Mouse (Mus musculus): Measurements from ENCODE around the gene Hes7.
A peak's percentile ranks its signal among the peaks of the same experiment; 100 is the strongest.

Hes7 gene

DNA sequence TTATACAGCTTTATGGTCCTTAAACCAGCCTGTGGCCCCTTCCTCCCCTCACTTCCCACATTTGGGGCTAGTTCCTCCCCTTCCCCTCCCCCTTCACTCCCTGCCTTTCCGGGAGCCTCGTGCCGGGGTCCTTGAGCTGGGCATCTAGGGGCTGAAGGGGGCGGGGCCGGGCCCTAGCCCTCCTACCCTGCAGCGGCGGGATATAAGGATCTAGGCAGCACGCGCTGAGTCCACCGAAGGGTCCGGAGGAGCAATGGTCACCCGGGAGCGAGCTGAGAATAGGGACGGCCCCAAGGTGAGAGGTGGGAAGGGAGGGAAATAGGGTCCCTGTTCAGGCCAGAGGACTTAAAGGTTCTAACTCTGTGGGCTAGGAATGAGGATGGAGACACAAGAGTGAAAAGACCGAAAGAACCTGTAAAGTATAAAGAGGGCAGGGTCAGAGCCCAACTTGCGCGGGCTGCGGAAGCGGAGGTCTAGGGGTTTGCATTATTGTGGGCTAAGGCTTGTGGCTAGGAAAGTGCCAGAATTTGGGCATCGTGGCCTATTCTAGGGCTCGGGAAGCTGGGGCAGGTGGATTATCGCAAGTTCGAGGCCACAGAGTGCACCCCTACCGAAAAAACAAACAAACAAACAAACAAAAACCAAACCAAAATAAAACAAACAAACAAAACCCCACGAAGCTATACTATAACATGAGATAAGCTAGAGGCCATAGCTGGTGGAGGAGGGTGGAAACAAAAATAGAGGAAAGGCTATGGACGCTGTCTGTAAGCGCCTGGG, at the start of gene Hes7:
Hes7 (plus strand) TSS at position 184 of the 780 bp plus-strand sequence.
- DNase-seq: peak in 1 of 2 experiments; percentile 22

DNA sequence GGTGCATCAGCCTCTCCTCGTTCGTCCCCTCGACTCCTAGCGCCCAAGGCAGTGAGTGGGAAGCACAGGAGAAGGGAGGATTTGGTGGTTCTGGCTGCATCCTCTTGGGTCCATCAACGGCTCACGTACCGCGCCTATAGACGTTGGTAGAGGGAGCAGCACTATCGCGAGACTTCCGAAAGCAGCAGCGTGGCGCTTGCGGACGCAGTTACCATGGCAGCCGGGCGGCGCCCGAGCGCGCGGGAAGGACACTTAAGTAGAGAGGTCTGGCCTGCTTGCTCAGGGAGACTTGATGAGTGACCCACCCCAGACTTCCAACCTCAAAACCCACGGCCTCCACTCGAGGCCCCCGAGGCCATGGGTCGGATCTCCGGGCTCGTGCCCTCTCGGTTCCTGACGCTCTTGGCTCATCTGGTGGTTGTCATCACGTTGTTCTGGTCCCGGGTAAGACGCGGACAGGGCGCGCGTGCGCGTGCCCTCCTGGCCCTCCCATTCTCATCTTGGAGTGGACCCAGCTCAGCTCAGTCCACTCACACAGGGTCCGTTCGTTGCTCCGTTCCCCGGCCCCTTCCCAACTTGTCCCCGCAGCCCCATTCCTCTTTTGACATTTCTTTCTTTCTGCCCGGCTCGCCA, 49.5 kb upstream of the Hes7 start, which contains the start of gene Tmem107:
Tmem107 (plus strand) TSS at position 217 of the 633 bp plus-strand sequence.
- peak; percentile 94 to 95 for DNase-seq

GRCm38 (mm10) chr11:69071262-69071661, 48.9 kb upstream of the Hes7 start:
- no peak for DNase-seq

DNA sequence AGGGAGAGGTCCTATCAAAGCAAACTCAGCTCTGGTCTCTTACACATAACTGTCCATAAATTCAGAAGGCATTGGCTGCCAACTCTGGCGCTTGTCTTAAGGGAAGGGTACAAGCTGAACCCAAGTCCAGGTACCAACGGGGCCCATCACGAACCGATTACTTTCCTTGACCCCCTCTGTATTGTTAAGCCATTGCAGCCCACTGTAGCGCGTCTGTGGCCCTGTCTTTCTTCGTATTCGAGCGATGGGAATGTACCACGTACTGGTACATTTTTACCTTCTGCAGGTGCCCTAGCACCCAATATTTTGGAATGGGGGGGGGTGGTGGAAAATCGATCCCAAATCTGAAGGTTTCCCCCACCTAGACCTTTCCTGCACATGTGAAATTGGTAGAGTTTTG, 48.0 kb upstream of the Hes7 start:
- DNase-seq: peak in 1 of 2 experiments; percentile 24

GRCm38 (mm10) chr11:69072666-69073064, 47.5 kb upstream of the Hes7 start:
- peak; percentile 32 to 37 for DNase-seq

- DNase-seq: peak; percentile 85 to 87
Observed at GRCm38 (mm10) chr11:69073065-69073888, 46.9 kb upstream of the Hes7 start.

DNA sequence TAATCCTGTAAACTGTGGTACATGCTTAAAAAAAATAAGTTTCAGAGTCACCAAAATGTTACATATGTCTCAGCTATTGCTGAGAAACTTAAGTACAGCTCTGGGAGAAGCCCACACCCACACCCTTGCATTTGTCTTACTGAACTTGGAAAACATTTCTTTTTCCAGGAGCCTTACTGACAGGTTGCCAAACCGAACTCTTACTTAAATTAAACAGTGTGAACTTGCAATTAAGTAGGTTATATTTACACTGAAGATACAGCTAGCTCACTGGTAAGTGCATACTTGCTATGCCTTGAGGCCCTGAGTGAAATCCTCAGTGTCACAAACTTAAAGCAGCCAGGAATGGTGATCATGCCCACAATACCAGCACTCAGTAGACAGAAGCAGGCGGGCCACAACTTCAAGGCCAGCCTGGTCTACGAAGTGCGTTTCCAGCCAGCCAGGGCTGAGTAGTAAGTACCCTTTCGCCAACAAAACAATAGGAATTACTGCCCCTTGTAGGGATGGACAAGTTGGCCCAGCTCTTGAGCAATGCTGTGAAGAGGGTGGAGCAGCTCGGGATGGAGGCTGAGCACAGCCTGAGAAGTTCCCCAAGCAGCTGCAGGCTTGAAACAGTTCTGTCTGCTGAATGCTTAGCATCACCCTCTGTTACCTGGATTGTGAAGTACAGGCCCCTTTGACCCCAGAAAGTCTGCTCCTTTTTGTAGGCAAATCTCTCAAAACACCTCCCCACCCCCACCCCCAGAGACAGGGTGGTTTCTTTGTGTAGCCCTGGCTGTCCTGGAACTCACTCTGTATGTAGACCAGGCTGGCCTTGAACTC, 46.0 kb upstream of the Hes7 start:
- no peak for DNase-seq

GRCm38 (mm10) chr11:69074776-69075069, 45.5 kb upstream of the Hes7 start:
- DNase-seq: no peak

GRCm38 (mm10) chr11:69075764-69076479, 44.3 kb upstream of the Hes7 start:
- DNase-seq: no peak

GRCm38 (mm10) chr11:69076572-69076971, 43.6 kb upstream of the Hes7 start:
- DNase-seq: no peak

DNA sequence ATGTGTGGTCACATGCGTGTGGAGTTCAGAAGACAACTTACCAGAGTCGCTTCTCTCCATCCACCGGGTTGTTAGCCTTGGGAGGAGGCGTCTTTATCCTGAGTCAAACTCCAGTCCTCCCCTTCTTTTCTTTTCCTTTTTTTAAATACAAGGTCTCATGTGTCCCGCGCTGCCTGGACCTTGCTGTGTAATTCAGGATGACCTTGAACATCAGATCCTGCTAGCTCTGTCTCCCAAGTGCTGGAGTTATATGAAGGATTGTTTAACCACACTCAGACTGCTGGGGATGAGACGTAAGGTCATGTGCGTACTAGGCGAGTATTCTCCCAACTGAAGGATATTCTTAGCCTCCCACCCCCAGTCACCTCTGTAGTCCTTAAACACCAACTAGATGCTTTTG, 42.9 kb upstream of the Hes7 start:
- DNase-seq: no peak

DNA sequence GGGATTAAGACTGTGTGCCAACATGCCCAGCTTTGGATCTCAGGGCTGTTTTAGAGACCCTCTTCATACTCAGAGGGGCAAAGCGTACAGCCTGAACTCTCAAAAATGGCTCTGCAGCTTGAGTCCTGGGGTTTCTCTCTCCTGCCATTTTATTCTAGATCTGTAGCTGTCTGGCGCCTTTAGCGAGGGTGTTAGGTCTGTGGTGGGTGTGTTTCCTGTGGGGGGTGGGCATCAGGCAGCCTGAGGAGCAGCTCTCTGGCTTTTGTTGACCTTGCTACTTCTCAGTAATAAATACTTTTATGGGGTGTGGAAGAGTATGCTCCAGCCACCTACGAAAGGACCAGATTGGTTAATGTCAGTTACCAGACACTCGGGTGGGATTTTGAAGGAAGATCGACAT, 42.2 kb upstream of the Hes7 start:
- no peak for DNase-seq

DNA sequence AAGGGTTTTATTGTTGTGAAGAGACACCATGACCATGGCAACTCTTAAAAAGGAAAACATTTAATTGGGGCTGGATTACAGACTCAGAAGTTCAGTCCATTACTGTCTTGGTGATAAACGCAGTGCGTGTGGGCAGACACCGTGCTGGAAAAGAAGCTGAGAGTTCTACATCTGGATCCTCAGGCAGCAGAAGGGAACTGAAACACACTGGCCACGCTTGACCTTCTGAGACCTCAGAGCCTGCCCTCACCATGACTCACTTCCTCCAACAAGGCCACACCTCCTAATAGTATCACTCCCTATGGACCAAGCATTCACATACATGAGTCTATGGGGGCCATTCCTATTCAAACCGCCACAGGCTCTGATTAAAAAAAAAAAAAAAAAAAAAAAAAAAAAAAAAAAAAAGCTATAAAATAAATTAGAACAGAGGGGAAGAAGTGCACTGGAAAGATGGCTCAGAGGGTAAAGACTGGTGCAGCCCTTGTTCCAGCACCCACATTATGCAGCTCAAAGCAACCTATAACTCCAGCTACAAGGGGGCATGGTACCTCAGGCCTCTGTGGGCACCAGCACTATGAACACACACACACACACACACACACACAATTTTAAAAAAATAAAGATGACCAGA, 41.3 kb upstream of the Hes7 start:
- no peak for DNase-seq

- no peak for DNase-seq
Observed at GRCm38 (mm10) chr11:69080102-69080854, 39.9 kb upstream of the Hes7 start.

DNA sequence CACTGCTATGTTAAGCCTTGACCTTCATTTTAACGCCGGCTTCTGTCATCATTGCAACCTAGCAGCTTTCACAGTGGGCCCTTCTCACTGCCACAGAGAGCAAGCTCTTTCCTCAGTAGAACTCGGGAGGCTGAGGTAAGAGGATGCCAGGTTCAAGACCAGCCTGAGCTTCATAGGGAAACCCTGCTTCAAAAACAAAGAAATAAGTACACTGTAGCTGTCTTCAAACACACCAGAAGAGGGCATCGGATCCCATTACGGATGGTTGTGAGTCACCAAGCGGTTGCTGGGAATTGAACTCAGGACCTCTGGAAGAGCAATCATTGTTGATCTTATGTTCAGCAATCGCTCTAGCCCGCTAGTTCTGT, 39.4 kb upstream of the Hes7 start:
- no peak for DNase-seq

GRCm38 (mm10) chr11:69081613-69082012, 38.6 kb upstream of the Hes7 start:
- DNase-seq: no peak

DNA sequence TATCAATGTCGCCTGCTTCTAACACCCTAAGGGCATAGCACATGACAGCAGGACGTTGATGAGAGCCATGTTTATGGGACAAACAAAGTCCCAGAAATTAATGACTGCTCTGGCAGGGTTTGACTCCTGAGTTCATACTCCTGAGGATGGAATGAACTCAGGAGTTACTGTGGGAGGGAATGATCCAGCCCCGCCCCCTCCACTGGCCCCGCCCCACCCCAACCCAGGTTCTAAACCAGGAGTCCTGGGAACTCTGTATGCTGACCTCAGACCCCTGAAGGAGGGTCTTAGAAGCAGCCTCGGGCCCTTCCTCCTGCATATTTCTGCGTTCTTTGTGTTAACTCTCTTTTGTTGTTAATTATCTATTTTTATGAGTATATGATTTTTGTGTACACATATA, 34.6 kb upstream of the Hes7 start:
- DNase-seq: no peak

GRCm38 (mm10) chr11:69086390-69086789, 33.8 kb upstream of the Hes7 start:
- DNase-seq: peak in 1 of 2 experiments; percentile 4

GRCm38 (mm10) chr11:69087082-69087481, 33.1 kb upstream of the Hes7 start:
- peak in 1 of 2 experiments; percentile 10 for DNase-seq

DNA sequence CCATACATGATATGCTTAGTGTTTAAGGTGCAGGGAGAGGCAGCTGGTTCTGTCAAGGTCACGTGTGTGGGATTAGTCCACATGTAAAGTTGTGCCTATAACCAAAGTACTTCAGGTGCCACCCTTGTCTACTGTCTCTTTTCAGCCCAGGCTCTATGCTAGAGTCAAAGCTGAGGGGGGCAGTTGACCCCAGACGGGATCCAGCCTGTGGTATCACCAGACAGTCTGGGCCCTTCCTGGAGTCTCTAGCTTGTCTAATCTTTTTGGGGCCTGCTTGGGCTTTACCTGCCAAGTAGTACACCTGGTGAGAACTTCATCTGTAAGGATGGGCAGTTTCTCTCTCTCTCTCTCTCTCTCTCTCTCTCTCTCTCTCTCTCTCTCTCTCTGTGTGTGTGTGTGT, 32.6 kb upstream of the Hes7 start:
- peak in 1 of 2 experiments; percentile 19 for DNase-seq
